Mouse (Mus musculus) kidney, postnatal 10 days (tissue): ENCODE data around the gene Tfap2e.
A peak's percentile ranks its signal among the peaks of the same experiment; 100 is the strongest.

Experiments
- DNase-seq: peaks from one replicate; pipeline ENCODE4 v3.0.0; 2021; ENCODE audit warnings: mixed read lengths

The Tfap2e gene

DNA sequence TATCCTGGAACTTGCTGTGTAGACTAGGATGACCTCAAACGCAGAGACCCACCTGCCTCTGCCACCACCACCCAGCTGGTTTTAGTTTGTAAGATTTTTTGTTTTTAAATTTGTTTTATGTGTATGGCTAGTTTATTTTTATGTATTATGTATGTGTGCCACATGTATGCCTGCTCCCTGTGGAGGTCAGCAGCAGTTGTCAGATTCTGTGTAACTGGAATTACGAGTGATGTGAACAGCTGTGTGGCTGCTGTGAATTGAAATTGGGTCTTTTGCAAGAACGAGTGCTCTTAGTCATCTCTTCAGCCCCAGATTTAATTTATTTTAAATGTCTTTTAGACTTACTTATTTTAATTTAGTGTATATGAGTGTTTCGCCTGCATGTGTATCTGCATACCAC, 39.1 kb downstream of the Tfap2e start:
- no peak for DNase-seq

DNA sequence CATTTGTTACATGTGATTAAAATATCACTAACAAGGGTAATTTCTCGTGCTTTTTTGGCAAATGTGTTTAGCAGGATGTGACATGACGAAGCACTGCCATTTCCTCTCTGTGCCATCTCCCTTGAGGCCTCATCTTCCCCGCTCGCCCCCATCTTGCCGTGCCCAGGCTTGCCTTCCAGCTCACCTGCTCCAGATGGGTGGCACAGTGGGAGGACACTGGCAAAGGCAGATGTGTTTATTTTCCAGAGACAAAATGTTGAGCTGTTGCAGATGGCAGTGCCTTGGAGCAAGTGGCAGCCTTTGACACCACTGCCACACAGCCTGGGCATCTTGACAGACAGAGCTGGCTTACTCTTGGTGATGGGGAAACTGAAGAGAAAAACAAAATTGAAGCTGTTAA, 43.0 kb downstream of the Tfap2e start:
- no peak for DNase-seq

DNA sequence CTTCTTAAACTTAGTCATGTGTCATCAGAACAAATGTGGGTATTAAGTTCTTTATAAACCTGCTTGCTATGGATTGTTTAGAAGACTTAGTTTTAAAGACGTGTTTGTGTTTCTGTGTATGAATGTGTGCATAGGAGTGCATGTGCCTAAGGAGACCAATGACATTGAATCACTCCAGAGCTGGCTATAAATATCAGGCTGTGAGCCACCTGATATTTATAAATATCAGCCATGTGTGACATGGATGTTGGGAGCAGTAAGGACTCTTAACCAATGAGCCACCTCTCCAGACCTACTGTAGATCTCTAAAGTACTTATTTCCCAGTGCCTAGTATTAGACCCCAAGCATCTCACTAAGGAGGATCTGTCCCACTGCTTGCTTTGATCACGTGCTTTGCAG, 46.6 kb downstream of the Tfap2e start:
- DNase-seq = no peak

- DNase-seq = no peak
Observed at GRCm38 (mm10) chr4:126683084-126683483, 53.0 kb downstream of the Tfap2e start.

GRCm38 (mm10) chr4:126682298-126682697, 53.7 kb downstream of the Tfap2e start:
- no peak for DNase-seq

- DNase-seq = peak; percentile 99
Observed at GRCm38 (mm10) chr4:126677054-126678003, 58.7 kb downstream of the Tfap2e start, which contains the start of gene Psmb2. Gene Psmb2 (plus strand): TSS chr4:126677630.

DNA sequence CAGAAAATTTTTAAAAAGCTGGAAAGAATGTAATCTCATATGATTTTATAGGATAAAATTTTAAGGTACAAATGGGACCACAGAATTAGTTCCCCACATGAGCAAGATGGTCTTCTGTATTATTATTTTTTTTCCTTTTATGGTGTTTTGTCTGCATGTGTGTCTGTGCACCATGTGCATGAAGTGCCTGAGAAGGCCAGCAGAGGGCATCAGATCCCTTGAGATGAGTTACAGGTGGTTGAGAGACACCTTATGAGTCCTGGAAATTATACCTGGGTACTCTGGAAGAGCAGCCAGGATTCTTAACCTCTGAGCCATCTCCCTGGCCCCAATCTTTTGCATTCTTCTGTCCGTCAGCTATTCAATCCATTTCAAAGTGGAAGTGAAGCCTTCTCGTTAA, 69.0 kb downstream of the Tfap2e start:
- no peak for DNase-seq
